Mouse (Mus musculus) heart, postnatal 0 days (tissue): ENCODE data around the gene Rnf26.

ENCODE experiments used
- CTCF ChIP-seq: IDR thresholded peaks from 2 replicates; pipeline ENCODE4 v1.5.1; 2016; ENCODE audit warnings: antibody characterized with exemption, control low read depth, low read depth
- EP300 ChIP-seq: IDR thresholded peaks from 2 replicates; pipeline ENCODE4 v1.6.1; 2016; ENCODE audit warnings: antibody characterized with exemption, low read depth

- TF ChIP-seq CTCF (no peak), EP300 (no peak)
Observed at GRCm38 (mm10) chr9:44106596-44106995, 6.7 kb downstream of the Rnf26 start.
